Mouse (Mus musculus) olfactory bulb, adult 2 months (tissue): ENCODE measurements around the gene Ear14. TPM values are rescaled to one million over a fixed set of nuclear protein-coding genes. Genes with fewer than 3 reads are reported as not detected.
A peak's percentile ranks its signal among the peaks of the same experiment; 100 is the strongest.
"Not testable (repeated sequence)": the region's sequence is repeated elsewhere in the genome, so short reads cannot be mapped to it uniquely, and the experiment has no call there.

ENCODE experiments used
- H3K27ac ChIP-seq: fragments of 200-500 bp; 2 replicates; pipeline ENCODE4 v1.5.1; 2012; ENCODE audit warnings: low read depth, low read length; ENCODE audit not compliant: insufficient read depth
- H3K4me1 ChIP-seq: fragments of 200-500 bp; 2 replicates; pipeline ENCODE4 v1.6.1; 2012; ENCODE audit warnings: low read length; ENCODE audit not compliant: control insufficient read depth, insufficient read depth
- H3K4me3 ChIP-seq: fragments of 200-500 bp; 2 replicates; pipeline ENCODE4 v1.5.1; 2012; ENCODE audit warnings: mild to moderate bottlenecking, low read depth, low read length, moderate library complexity; ENCODE audit not compliant: insufficient read depth
- CTCF ChIP-seq: fragments of 200-500 bp; IDR thresholded peaks from 2 replicates; pipeline ENCODE4 v1.5.1; 2012; ENCODE audit warnings: low read depth, mild to moderate bottlenecking, low read length, moderate library complexity; ENCODE audit not compliant: insufficient read depth
- POLR2A ChIP-seq: fragments of 200-500 bp; IDR thresholded peaks from 2 replicates; pipeline ENCODE4 v1.6.1; 2012; ENCODE audit warnings: mild to moderate bottlenecking, low read depth, low read length, moderate library complexity; ENCODE audit not compliant: insufficient read depth
- WGBS: fragments of 180-500 bp; shearing (Covaris S2); methylation state at CpG from one replicate; pipeline ENCODE4 v1.1.7; 2018; 5-methylcytosine and 5-hydroxymethylcytosine counted together
- polyA plus RNA-seq: library from polyadenylated mRNA; stranded (reverse); fragments of >200 nt; gene quantifications from 2 replicates; pipeline ENCODE4 v1.2.4, GENCODE M21; 2012; ENCODE audit warnings: low replicate concordance; ENCODE audit not compliant: missing spikeins, insufficient read depth, insufficient read length

Gene Ear14
- polyA plus RNA-seq: not detected in 2 replicates

DNA sequence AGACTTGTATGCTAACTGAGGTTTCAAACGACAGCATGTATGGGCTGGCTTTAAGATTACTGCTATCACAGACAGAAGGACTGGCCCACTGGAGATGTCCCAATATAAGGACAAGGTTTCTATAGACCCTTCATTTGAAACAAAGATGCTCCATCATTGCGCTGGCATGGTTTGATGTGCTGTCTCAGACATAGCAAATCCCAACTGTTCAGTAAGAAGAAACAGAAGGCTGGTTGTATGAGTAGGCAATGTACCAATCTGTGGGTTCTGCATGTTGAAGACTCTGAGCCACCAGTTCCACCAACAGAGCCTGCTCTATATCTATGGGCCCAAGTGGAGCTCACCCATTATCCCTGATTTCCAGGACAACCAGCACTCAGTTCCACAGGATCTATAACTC, at the start of gene Ear14:
Ear14 (plus strand) TSS at position 277 of the 400 bp plus-strand sequence.
- WGBS: 92% methylated on average over 2 of the region's 2 CpGs
- no peaks in the 10 kb centered on the region for H3K4me1 ChIP-seq
- no peak within 1 kb of the TSS for H3K4me3 ChIP-seq
- no peak within 1 kb of the TSS for H3K27ac ChIP-seq
- TF ChIP-seq POLR2A (no peak), CTCF (no peak)

DNA sequence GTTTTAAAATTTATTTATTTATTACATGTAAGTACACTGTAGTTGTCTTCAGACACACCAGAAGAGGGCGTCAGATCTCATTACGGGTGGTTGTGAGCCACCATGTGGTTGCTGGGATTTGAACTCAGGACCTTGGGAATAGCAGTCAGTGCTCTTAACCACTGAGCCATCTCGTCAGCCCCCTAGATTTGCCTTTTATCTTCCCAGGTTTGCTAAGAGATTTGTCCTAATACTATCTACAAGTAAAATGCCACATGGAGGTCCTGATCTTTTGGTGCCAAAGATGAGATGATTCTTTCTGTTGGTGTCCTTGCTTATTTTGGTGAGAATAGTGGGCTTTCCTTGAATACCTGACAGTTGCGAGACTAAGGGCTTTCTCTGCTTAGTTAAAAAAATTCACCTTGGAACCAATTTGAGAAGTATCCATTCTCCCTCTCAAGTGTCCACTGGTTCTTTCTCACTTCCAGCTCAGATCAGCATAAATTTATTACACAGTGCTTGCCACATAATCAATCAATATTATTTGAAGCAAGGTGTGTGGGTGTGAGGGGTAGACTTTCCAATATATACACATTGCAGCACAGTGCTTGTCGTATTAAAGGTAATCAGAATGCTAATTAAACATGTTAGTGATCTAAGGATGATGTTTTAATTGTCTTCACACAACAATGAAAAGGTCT, 47.0 kb upstream of the Ear14 start:
- TF ChIP-seq POLR2A (no peak), CTCF (no peak)
- Histone ChIP-seq H3K4me1 (no peaks in the 10 kb centered on the region), H3K4me3 (no peak overlapping the region), H3K27ac (no peak overlapping the region)
- 92% methylated on average over 5 of the region's 5 CpGs for WGBS

DNA sequence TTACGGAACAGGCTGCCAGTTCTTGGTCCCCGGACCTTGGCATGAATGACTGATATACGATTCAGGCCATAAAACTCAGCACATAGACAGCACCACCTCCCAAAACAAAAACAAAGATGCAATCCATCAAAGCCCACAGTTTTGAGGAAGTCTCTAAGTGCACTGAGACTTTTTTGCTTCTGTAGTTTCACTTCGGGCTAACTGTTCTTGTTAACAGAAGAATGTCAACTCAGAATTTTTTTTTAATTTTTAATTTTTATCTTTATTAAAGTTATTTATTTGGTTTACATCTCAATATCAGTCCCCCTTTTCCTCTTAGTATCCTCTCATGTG, 46.5 kb upstream of the Ear14 start:
- Histone ChIP-seq H3K4me3 (no peak overlapping the region), H3K27ac (no peak overlapping the region), H3K4me1 (no peaks in the 10 kb centered on the region)
- WGBS: 85% methylated on average over 4 of the region's 4 CpGs
- TF ChIP-seq CTCF: no peak

DNA sequence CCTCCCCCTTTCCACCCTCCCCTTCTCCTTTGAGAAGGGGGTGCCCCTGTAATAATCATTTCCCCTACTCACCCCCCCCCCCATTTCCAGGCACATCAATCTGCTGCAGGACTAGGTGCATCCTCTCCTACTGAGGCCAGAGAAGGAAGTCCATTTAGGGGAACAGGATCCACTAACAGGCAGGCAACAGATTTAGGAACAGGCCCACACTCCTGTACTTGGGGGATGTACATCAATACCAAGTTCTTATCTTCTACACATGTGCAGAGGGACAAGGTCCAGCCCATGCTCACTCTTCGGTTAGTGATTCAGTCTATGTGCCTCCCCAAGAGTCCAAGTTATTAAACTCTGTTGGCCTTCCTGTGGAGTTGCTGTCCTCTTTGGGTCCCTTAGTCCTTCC, 46.1 kb upstream of the Ear14 start:
- Histone ChIP-seq H3K4me3 (no peak overlapping the region), H3K27ac (no peak overlapping the region), H3K4me1 (no peaks in the 10 kb centered on the region)
- TF ChIP-seq CTCF: no peak
- TF ChIP-seq POLR2A: no peak
- WGBS: 96% methylated on average over 1 of the region's 1 CpGs

DNA sequence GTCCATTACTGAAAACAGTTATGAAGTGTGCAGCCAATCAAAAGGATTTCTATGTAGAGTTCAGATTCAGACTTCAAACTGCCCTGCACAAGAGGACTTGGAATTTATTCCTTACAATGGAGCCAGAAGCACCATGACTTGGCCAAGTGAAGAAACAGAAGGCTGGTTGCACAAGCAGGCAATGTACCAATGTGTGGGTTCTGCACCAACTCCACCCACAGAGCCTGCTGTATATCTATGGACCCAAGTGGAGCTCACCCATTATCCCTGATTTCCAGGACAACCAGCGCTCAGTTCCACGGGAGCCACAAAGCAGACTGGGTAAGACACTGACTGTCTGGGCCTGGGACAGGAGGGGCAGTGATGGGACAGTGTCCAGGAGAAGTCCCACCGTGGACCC, 41.2 kb upstream of the Ear14 start, which contains the start of gene Rnase2b:
Rnase2b (plus strand) TSS at position 285 of the 400 bp plus-strand sequence.
- H3K4me1 ChIP-seq, H3K27ac ChIP-seq, H3K4me3 ChIP-seq: not testable (repeated sequence)
- WGBS: 91% methylated on average over 3 of the region's 3 CpGs

DNA sequence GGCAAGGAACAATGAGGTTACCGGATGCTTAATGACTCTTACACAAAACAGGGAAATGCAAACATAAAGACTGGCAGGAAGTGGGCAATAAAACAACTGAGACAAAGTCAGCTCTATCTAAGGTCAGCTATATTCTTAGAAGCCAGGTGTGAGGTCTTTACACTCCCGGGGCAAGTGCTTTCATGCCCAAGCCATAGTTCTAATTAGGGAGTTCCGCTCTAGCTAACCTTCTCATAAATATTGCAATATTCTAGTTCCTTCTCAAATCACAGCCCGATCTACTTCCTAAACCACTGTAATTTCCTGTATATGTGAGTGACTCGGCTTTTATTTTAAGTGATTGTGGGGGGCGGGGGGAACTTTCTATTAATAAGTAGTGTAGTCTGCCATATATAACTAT, 39.9 kb upstream of the Ear14 start:
- WGBS: 77% methylated on average over 6 of the region's 6 CpGs
- H3K4me1 ChIP-seq, H3K4me3 ChIP-seq, H3K27ac ChIP-seq: not testable (repeated sequence)

DNA sequence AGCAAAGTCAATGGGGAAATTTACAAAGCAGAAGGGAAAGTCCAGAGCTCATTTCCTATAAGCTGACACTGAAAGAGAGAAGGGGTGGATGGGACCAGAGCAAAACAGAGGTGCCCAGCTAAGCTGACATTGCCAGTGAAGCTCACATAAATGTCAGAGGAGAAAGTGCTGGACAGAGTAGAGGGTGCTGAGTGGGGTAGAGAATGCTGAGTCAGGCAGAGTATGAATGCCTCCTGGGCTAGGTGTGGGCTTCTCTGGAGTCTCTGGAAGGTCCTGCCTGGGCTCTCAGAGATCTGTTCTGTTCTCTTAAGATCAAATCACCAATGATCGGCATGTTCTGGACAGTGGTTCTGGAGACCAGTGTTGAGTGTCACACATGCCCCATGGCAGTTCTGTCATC, 37.8 kb upstream of the Ear14 start:
- Histone ChIP-seq H3K4me3 (no peak overlapping the region), H3K4me1 (no peaks in the 10 kb centered on the region), H3K27ac (no peak overlapping the region)
- WGBS: 96% methylated on average over 1 of the region's 1 CpGs
- TF ChIP-seq POLR2A: no peak
- TF ChIP-seq CTCF: no peak

DNA sequence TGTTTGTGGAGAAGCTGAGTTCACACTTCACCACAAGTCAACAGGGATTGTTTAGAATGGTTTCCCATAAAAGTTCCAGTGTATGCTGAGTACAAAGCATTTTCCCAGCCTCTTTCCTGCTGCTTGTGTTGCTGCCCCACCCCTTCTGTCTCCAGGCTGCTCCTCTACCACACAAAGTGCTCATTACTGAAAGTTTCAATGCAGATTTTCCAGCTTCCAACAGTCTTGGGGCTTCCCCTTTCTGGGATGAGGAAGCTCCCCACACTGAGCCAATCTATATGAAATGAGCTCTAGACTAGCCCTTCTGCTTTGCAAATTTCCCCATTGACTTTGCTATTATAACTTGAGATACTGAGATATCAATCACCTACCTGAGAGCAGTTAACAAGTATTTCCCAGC, 37.1 kb upstream of the Ear14 start:
- no peak for TF ChIP-seq CTCF
- no peak for TF ChIP-seq POLR2A
- no peaks in the 10 kb centered on the region for H3K4me1 ChIP-seq
- no peak overlapping the region for H3K27ac ChIP-seq
- H3K4me3 ChIP-seq: no peak overlapping the region

DNA sequence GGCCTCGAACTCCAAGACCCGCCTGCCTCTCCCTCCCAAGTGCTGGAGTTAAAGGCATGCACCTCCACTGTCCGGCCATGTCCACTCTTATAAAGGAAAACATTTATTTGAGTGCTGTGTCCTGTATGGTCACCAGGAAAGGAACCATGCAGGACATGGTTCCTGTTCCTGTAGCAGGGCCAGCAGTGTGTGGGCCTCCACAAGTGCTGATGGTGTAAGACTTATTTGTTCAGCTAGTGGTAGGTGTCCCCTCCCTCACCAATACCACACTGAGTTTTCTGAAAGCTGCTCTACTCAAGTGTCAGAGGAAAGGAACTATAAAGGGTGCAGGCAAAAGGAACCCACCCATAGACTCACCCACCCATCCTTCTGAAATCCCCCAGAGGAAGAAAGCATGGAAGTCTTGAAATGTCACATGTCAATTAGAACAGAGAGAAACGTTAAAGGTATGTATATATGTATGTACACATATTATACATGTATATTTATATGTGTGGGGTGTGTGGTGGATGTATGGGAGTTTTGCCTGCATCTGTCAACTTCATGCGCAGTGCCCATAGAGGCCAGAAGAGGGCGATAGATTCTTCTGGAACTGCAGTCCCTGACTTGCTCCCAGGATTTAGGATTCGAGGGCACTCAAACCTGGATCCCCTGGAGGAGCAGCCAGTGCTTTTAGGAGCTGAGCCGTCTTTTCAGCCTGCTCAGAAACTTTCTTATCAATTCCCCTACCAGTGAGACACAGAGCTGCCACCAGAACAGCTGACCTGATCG, 30.9 kb upstream of the Ear14 start:
- WGBS: 38% methylated on average over 9 of the region's 9 CpGs

DNA sequence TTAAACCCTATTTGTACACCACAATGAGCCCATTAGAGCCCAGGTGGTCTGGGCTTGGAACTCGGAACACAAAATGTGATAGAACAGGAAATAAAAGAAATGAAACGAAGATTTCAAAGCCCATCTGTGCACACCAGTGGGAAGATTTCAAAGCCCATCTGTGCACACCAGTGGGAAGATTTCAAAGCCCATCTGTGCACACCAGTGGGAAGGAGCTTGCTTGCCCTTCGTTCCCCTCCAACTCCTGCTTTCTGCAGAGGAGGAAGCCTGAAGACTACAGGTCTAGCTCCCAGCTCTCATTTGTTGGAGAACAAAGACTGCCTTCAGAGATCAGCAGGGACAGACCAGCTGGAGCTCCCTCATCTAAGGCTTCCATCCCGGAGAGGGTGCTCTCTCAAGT, 30.2 kb upstream of the Ear14 start:
- not testable (repeated sequence) for H3K4me1 ChIP-seq, H3K27ac ChIP-seq, H3K4me3 ChIP-seq
- WGBS: 34% methylated on average over 4 of the region's 4 CpGs

More for the DNA sequence above, 30.9 kb upstream of the Ear14 start:
- H3K4me1 ChIP-seq, H3K4me3 ChIP-seq, H3K27ac ChIP-seq: not testable (repeated sequence)
- TF ChIP-seq CTCF: 0 out of 2 replicates have a peak, but pooled peaks have one; percentile 24
